Mouse (Mus musculus): ENCODE measurements around the gene Ddi1.
"Not testable (repeated sequence)": the region's sequence is repeated elsewhere in the genome, so short reads cannot be mapped to it uniquely, and the experiment has no call there.

The Ddi1 gene

DNA sequence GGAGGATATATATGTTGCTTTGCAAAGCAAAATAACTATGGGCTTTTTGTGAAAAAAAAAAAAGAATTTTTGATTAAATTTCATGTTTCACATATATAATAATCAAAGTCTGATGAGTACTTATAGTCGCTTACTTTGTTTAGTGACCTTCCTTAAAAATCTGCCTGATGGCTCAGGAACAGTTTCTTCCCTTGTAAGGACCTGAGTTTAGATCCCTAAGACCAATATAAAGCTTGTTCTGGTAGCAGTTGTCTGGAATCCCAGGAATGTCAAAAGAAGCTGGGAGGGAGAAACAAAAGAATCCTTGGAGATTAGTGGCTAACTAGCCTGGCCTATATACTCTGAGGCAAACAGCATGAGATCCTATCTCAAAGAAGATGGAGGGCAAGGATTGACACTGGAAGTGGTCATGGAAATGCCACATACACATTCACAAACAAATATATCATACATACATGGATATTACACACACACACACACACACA is at the start of gene Ddi1:
Gene Ddi1 (minus strand): TSS at position 51 of the 485 bp plus-strand sequence.
- no peak for DNase-seq

DNA sequence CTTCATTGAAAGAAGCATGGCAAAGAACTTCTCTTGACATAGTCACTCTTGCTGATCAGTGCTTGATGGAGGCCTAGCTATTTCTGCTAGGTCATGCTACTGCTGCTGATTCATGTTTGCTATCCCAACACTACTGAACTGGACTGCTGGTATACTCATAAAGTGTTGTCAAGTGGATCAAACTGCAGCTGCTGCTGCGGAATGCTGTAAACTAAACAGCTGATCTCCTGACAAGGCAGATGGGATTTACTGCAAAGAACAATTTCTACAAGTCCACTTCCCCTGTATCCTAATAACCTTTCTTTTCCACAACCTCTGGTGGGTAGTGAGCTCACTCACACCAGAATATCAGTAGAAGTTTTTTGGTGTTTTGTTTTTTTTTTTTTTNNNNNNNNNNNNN is 47.5 kb upstream of the Ddi1 start:
- no peak for DNase-seq

DNA sequence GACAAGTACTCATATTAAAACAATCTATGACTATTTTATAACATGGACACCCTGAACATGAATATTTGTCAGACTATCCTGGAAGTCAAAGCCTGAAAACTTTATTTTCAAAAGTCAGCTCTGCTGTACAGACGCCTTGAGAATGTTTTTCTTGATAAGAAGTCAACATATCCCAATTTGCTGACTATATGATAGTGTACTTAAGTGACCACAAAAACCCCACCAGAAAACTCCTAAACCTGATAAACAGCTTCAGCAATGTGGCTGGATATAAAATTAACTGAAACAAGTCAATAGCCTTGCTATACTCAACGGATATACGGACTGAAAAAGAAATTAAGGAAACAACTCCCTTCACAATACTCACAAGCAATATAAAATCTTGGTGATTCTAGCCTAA is 36.2 kb upstream of the Ddi1 start:
- no peak for DNase-seq

DNA sequence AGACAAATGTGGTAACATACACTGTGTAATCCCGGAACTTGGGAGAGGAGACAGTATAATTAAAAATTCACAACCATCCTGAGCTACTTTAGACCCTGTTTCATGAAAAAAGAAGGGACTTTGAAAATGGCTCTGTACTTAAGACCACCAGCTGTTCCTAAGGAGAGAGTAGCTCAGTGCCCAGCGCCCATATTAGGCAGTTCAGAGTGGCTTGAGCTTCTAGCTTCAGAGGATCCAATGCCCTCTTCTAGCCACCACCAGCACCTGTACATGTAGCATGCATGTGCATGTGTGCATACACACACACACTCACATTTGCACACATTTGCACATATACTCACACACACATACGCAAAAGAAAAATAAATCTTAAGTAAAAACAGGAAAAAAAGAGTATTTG is 34.9 kb upstream of the Ddi1 start:
- no peak for DNase-seq

DNA sequence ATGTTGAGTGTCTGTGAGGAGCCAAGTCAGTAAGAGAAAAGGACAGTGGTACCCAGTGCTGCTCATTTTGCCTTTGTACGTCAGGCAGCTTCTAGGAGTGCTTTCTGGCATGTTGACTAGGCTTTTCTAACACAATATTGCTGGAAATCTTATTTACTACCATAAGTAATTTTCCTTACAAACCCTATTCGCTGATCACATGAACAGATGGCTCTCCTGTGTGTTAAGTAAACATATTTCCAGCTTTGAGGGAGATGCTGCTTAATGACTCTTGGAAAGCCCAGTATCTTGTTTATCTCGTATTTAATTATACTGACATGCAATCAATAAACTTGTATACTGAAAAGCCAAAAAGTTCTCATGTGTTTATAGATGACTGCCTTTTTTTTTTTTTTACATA is 32.4 kb upstream of the Ddi1 start:
- no peak for DNase-seq

DNA sequence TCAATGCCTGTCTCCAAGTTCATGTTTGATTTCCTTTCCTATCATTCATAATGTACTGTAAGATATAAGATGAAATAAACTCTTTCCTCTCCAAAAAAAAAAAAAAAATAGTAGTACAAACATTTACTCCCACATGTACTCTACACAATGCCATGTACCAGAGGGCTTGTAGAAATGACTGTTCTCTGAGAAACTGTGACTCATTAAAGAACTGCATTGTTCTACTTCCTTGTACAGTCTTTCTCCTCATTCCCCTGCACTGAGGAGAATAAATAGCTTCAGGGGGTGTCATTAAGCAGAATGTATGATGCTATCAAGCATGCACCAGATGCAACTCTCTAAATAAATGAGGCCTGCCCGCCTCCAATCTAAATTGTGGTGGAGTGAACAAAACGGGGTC is 28.9 kb upstream of the Ddi1 start:
- no peak for DNase-seq

DNA sequence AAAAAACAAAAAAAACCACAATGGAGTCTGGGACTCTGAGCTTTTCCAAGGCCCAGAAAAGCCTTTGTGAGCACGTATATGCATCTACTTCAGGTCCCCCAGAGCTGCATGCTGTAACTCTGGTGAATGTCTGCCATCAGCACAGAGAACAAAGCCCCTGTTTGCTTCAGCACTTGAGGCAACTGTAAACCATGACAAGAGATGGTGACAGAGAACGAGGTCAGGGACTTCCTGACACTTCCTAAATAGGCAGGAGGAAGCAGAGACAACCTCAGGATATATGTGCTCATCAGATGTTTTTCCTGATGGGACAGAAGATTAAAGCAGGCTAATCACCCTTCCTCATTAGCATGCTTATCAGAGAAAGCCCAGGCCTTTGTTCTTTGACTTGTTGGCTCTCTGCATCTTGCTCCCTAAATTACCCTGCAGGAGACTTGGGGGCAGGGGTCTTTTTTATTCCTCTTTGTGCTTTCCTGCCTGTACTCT is 19.6 kb upstream of the Ddi1 start:
- no peak for DNase-seq

DNA sequence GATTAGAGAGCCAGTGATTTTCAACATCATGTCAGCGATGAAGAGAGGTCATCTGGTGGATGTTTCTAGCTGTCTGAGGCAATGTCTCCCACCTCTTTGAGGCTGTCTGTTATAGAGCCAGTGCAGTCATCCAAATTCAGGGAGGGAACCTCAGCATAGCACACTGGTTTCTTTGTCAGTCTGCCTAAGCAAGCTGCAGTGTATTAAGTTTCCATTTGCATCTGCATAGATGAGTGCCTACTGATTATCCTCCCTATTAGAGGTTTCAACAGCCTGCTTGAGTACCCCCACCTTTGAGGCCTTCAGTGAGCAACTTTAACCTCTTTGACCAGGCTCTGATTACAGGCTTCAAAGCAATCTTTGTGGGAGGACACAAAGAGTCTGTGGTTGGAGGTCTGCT is 17.1 kb upstream of the Ddi1 start:
- DNase-seq = no peak

DNA sequence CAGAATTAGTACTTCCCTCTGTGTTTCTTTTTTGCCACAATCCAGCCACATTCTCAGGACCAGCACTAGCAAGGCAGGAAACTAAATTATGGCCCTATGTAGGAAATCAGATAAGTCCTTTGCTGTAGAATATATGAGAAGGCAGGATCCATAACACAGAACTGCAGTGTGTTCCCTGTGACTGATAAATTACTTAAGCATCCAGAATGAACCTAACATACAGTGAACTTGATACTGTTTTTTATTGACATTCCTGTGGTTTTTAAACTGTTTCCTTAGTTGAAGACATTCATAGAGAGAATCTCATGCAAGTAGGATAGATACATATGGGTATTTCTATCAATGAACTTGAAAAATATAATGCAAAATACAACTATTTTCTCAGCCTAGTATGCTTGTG is 7.9 kb upstream of the Ddi1 start:
- DNase-seq = no peak

DNA sequence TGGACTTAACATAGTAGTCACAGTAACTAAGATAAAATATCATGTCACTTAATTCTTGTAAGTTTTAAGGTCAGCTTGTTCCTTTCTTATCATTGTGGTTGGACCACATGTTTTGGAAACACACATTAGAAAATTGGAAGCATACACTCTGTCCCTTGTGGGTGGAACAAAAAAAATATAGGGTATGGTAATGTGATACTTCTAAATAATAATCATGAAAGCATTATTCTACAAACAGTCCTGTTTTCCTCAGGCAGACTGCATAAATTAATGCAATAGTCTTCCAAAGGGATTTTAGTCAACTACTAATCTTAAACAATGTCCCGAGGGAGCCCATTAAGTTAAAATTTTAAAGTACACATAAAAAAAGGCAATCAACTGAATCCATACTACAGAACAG is 6.7 kb upstream of the Ddi1 start:
- DNase-seq = no peak

DNA sequence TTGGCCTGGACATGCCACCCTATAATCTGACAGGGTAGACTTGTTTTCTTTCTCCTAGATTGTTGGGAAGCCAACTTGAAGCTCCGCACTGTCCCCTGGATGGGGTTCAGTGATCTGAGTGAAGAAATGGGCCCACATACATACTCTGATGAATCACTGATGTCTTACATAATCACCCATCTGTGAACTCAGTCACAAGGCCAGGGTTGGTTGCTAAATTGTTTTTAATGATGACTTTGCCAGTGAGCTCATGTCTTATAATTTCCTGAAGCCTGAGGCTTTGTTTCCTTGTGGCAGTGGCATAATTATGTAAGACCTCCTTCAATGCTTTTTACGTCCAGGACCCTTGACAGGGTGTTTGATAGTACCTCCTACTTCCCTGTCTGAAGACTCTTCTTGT is 4.8 kb downstream of the Ddi1 start:
- no peak for DNase-seq

DNA sequence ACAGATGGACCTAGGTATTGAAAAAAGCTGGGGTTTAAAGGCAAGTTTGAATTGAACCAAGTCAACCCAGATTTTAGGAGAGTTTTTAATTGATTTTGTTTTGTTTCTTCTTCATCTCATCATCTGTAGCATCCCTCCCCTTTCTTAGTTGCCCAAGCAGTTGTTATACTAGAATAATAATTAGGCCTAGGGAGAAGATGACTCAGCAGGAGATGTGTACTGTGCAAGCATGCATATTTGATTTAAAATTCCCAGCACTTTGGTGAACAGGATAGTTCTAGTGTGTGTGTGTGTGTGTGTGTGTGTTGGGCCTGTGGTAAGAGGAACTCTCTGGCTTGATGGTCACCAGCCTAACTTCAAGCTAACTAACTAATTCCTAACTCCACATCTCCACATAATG is 12.6 kb downstream of the Ddi1 start:
- DNase-seq = no peak

DNA sequence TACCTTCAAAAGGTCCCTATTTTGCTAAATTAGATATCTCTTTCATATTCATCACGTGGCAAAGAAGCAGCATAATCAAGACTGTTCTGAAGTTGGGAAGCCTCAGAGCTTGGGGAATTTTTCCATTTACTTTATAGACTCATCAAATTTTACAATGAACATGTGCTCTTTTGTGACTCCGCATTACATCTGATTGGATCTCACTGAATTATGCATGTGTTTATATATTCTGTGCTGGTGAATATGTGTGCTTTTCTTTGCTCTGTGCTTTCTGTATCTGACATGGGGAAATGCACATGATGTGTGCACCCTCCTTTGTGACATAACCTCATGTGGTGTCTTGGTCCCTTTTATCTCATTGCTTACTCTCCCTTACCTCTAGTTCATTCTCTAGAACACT is 17.7 kb downstream of the Ddi1 start:
- DNase-seq = no peak

DNA sequence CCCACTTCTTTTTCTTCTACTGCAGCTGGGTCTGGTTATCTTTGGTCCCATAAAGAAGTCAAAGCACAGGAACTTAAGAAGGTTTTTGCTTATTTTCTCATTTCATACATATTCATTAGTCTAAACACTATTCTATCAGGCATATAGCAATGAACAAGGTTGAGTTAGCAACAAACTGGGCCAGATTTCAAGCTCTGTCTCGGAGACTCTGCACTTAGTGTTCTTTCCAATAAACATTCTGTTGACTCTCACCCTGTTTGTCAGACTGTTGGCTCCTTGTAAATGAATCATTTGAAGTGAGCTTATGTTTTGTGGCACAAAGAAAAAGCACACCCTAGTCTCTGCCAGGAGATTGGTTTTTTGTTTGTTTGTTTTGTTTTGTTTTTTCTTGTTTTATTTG is 19.3 kb downstream of the Ddi1 start:
- DNase-seq = no peak

DNA sequence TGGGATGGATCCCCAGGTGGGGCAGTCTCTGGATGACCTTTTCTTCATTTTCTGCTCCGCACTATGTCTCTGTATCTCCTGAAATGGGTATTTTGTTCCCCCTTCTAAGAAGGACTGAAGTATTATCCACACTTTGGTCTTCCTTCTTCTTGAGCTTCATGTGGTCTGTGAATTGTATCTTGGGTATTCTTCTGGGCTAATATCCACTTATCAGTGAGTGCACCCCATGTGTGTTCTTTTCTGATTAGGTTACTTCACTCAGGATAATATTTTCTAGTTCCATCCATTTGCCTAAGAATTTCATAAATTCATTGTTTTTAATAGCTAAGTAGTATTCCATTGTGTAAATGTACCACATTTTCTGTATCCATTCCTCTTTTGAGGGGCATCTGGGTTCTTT is 33.7 kb downstream of the Ddi1 start:
- DNase-seq = not testable (repeated sequence)

DNA sequence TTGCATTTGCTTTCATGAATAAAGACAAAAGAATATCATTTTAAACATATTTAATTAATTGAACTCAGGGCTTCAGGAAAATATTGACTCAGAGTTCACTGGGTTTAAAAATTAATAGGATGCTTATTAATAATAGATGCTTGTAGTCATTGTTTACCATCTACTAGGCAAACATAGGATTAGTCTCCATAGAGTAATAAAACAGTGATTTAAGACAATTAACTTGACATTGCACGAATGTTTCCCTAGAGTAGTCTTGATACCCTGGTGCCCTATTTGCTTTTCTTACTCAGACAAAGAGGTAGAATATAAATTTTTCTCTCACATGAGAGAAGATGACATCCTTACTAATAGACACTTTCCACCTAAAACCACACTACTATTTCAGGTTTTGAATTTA is 52.1 kb downstream of the Ddi1 start:
- no peak for DNase-seq

DNA sequence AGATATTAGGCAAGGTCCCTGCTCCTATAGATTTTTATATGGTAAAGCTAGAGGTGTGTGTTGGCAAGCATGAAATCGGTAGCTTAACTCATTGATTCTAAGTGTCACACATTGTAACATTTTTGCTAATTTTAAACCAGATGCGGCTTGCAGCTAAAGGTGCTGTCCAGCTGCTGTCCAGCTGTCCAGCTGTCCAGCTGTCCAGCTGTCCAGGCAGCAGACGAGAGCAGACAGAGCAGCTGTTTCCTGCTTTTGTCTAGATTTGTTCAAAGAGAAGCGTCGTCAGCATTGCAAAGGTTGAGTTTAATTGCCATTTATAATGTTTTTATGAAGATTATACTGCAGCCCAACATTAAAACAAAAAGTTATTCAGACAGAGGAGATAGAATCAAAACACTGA is 56.8 kb downstream of the Ddi1 start:
- DNase-seq = no peak
